Mouse (Mus musculus): ENCODE results near the gene Armt1. TPM values are rescaled to one million over a fixed set of nuclear protein-coding genes. Genes with fewer than 3 reads are reported as not detected.
A peak's percentile ranks its signal among the peaks of the same experiment; 100 is the strongest.

Armt1 gene
- polyA plus RNA-seq (2015; fragmentation: Nextera tagmentation; extraction: Ambion mirVana): 9.0 and 10.2 TPM in 2 replicates

- peak within 1 kb of the TSS; percentile 64 for H3K9ac ChIP-seq (replicated peaks; ENCODE audit: low read depth)
- H3K4me2 ChIP-seq (replicated peaks; ENCODE audit: low read depth, low read length): peak within 1 kb of the TSS; percentile 72
- no peaks in the 10 kb centered on the region for H3K9me3 ChIP-seq (ENCODE audit: low read length)
- no peaks in the 10 kb centered on the region for H3K27me3 ChIP-seq (replicated peaks; ENCODE audit: insufficient read depth, low read length)
- peak within 1 kb of the TSS; percentile 57 for H3K4me3 ChIP-seq (ENCODE audit: low read depth, low read length)
- H3K36me3 ChIP-seq (ENCODE audit: insufficient read depth, low read length): no peaks in the 10 kb centered on the region
- DNase-seq (ENCODE audit: low spot score) (peak; percentile 97), ATAC-seq (peak; percentile 98)
- under 1% methylated on average over 58 of the region's 75 CpGs for WGBS
- H3K4me1 ChIP-seq (ENCODE audit: insufficient read depth, low read depth, low read length): peaks cover 8% of the 10 kb centered on the region; the same call in 1 of the 2 replicates
- peak within 1 kb of the TSS; percentile 92 for H3K27ac ChIP-seq (ENCODE audit: low read length)
- TF ChIP-seq EP300 (IDR thresholded peaks at IDR 0.05) (peak; percentile 74), CTCF (IDR thresholded peaks at IDR 0.05) (no peak)
These were observed at the start of gene Armt1, which contains the start of gene Rmnd1 for GRCm38 (mm10) chr10:4432123-4432931. Gene Armt1 (plus strand): TSS chr10:4432467. Gene Rmnd1 (minus strand): TSS chr10:4432388.

- Histone ChIP-seq H3K27ac (ENCODE audit: low read length) (no peak overlapping the region), H3K36me3 (ENCODE audit: insufficient read depth, low read length) (no peaks in the 10 kb centered on the region), H3K9ac (replicated peaks; ENCODE audit: low read depth) (no peak overlapping the region), H3K4me3 (ENCODE audit: low read depth, low read length) (no peak overlapping the region), H3K27me3 (replicated peaks; ENCODE audit: insufficient read depth, low read length) (no peaks in the 10 kb centered on the region), H3K4me2 (replicated peaks; ENCODE audit: low read depth, low read length) (no peak overlapping the region), H3K4me1 (ENCODE audit: insufficient read depth, low read depth, low read length) (peaks cover 9% of the 10 kb centered on the region; the same call in 1 of the 2 replicates), H3K9me3 (ENCODE audit: low read length) (no peaks in the 10 kb centered on the region)
- TF ChIP-seq CTCF (IDR thresholded peaks at IDR 0.05): no peak
- TF ChIP-seq EP300 (IDR thresholded peaks at IDR 0.05): no peak
- DNase-seq (ENCODE audit: low spot score) (no peak), ATAC-seq (no peak)
- 94% methylated on average over 7 of the region's 7 CpGs for WGBS
These were observed 48.0 kb upstream of the Armt1 start for GRCm38 (mm10) chr10:4384244-4384643.

- Histone ChIP-seq H3K9ac (replicated peaks; ENCODE audit: low read depth) (peak overlapping the region; percentile 99), H3K4me3 (ENCODE audit: low read depth, low read length) (peak overlapping the region; percentile 98), H3K36me3 (ENCODE audit: insufficient read depth, low read length) (no peaks in the 10 kb centered on the region), H3K9me3 (ENCODE audit: low read length) (no peaks in the 10 kb centered on the region), H3K27ac (ENCODE audit: low read length) (peak overlapping the region; percentile 100), H3K4me1 (ENCODE audit: insufficient read depth, low read depth, low read length) (peaks cover 15% of the 10 kb centered on the region; the same call in 1 of the 2 replicates), H3K27me3 (replicated peaks; ENCODE audit: insufficient read depth, low read length) (no peaks in the 10 kb centered on the region), H3K4me2 (replicated peaks; ENCODE audit: low read depth, low read length) (peak overlapping the region; percentile 89)
- ATAC-seq (peak; percentile 94), DNase-seq (ENCODE audit: low spot score) (peak; percentile 97)
- TF ChIP-seq EP300 (IDR thresholded peaks at IDR 0.05) (no peak), CTCF (IDR thresholded peaks at IDR 0.05) (peak; percentile 21)
- WGBS: under 1% methylated on average over 56 of the region's 133 CpGs
These were observed 45.4 kb upstream of the Armt1 start for GRCm38 (mm10) chr10:4386609-4387591.

GRCm38 (mm10) chr10:4387701-4388383, 44.4 kb upstream of the Armt1 start, which contains the start of gene Zbtb2:
Gene Zbtb2 (minus strand): TSS chr10:4388108.
- Histone ChIP-seq H3K9ac (replicated peaks; ENCODE audit: low read depth) (peak within 1 kb of the TSS; percentile 99), H3K27me3 (replicated peaks; ENCODE audit: insufficient read depth, low read length) (no peaks in the 10 kb centered on the region), H3K4me2 (replicated peaks; ENCODE audit: low read depth, low read length) (peak within 1 kb of the TSS; percentile 89), H3K27ac (ENCODE audit: low read length) (peak within 1 kb of the TSS; percentile 100), H3K4me3 (ENCODE audit: low read depth, low read length) (peak within 1 kb of the TSS; percentile 98), H3K9me3 (ENCODE audit: low read length) (no peaks in the 10 kb centered on the region), H3K36me3 (ENCODE audit: insufficient read depth, low read length) (no peaks in the 10 kb centered on the region; the same call in 1 of the 2 replicates), H3K4me1 (ENCODE audit: insufficient read depth, low read depth, low read length) (peaks cover 15% of the 10 kb centered on the region; the same call in 1 of the 2 replicates)
- TF ChIP-seq CTCF (IDR thresholded peaks at IDR 0.05) (no peak), EP300 (IDR thresholded peaks at IDR 0.05) (no peak)
- WGBS: 0% methylated on average over 37 of the region's 87 CpGs
- ATAC-seq (peak; percentile 2), DNase-seq (ENCODE audit: low spot score) (peak; percentile 87)

GRCm38 (mm10) chr10:4388384-4388745, 43.9 kb upstream of the Armt1 start:
- H3K27me3 ChIP-seq (replicated peaks; ENCODE audit: insufficient read depth, low read length): no peaks in the 10 kb centered on the region
- ATAC-seq: no peak
- peaks cover 15% of the 10 kb centered on the region; the same call in 1 of the 2 replicates for H3K4me1 ChIP-seq (ENCODE audit: insufficient read depth, low read depth, low read length)
- under 1% methylated on average over 19 of the region's 19 CpGs for WGBS
- no peaks in the 10 kb centered on the region for H3K9me3 ChIP-seq (ENCODE audit: low read length)
- H3K9ac ChIP-seq (replicated peaks; ENCODE audit: low read depth): peak overlapping the region; percentile 99
- TF ChIP-seq CTCF (IDR thresholded peaks at IDR 0.05) (no peak), EP300 (IDR thresholded peaks at IDR 0.05) (no peak)
- H3K4me2 ChIP-seq (replicated peaks; ENCODE audit: low read depth, low read length): peak overlapping the region; percentile 89
- DNase-seq (ENCODE audit: low spot score): peak; percentile 45
- no peaks in the 10 kb centered on the region; the same call in 1 of the 2 replicates for H3K36me3 ChIP-seq (ENCODE audit: insufficient read depth, low read length)
- peak overlapping the region; percentile 98 for H3K4me3 ChIP-seq (ENCODE audit: low read depth, low read length)
- peak overlapping the region; percentile 100 for H3K27ac ChIP-seq (ENCODE audit: low read length)
